Mouse (Mus musculus): ENCODE measurements around the gene Polr2c. TPM values are rescaled to one million over a fixed set of nuclear protein-coding genes. Genes with fewer than 3 reads are reported as not detected.

The Polr2c gene
- total RNA-seq, 4 experiments from 2014 or later: 55.9 to 91.6 (median 71.1) TPM

Other genes starting within 250 kb of the Polr2c start
- gene Arl2bp, start 190.8 kb upstream of the Polr2c start, total RNA-seq (2022): 100 to 1,000 TPM in 1 of 4 experiments, 10 to 100 TPM in 3; 72.0 to 104 (median 88.3) TPM
- gene Pllp, start 161.2 kb upstream of the Polr2c start, total RNA-seq (2022): 1 to 10 TPM; 1.1 to 2.2 (median 1.7) TPM
- under 1 TPM in 1 of 4 experiments, not detected in 3; 0.59 TPM for gene Ccl22, start 111.9 kb upstream of the Polr2c start, total RNA-seq (2022)
- gene Cx3cl1, start 85.4 kb upstream of the Polr2c start, total RNA-seq (2022): 10 to 100 TPM; 27.2 to 62.7 (median 45.0) TPM
- 1 to 10 TPM in 3 of 4 experiments, under 1 TPM in 1; 0.55 to 4.4 (median 1.7) TPM for gene Ccl17, start 47.0 kb upstream of the Polr2c start, total RNA-seq (2022)
- gene Coq9, start 19.1 kb upstream of the Polr2c start, total RNA-seq (2022): 100 to 1,000 TPM; 145 to 165 (median 158) TPM
- 10 to 100 TPM; 67.0 to 99.3 (median 78.5) TPM for gene Ciapin1, start 19.1 kb upstream of the Polr2c start, total RNA-seq (2022)
- 10 to 100 TPM in 2 of 4 experiments, 1 to 10 TPM in 2; 6.5 to 13.8 (median 9.8) TPM for gene Dok4, start 18.9 kb downstream of the Polr2c start, total RNA-seq (2022)
- 10 to 100 TPM in 2 of 4 experiments, 1 to 10 TPM in 2; 6.9 to 11.1 (median 8.6) TPM for gene Ccdc102a, start 60.6 kb downstream of the Polr2c start, total RNA-seq (2022)
- gene Adgrg5, start 66.2 kb downstream of the Polr2c start, total RNA-seq (2022): 1 to 10 TPM in 2 of 4 experiments, under 1 TPM in 2; 0.49 to 2.0 (median 0.94) TPM
- gene Adgrg1, start 117.3 kb downstream of the Polr2c start, total RNA-seq (2022): 10 to 100 TPM; 14.6 to 60.9 (median 38.3) TPM
- 1 to 10 TPM; 2.2 to 4.1 (median 3.1) TPM for gene Adgrg3, start 160.2 kb downstream of the Polr2c start, total RNA-seq (2022)
- not detected for gene Drc7, start 197.7 kb downstream of the Polr2c start, total RNA-seq (2022)
- 10 to 100 TPM; 13.8 to 23.6 (median 16.1) TPM for gene Katnb1, start 223.7 kb downstream of the Polr2c start, total RNA-seq (2022)

Measured in adrenal gland, adult 8-10 months (tissue).